Mouse (Mus musculus): Measurements from ENCODE around the gene Ocel1. TPM values are rescaled to one million over a fixed set of nuclear protein-coding genes. Genes with fewer than 3 reads are reported as not detected.

Gene Ocel1
- total RNA-seq (2023), result 10 to 100 TPM; 19.8 to 20.1 TPM

GRCm38 (mm10) chr8:71371236-71371848 lies at the start of gene Ocel1:
Ocel1 (plus strand) TSS chr8:71371298.

DNA sequence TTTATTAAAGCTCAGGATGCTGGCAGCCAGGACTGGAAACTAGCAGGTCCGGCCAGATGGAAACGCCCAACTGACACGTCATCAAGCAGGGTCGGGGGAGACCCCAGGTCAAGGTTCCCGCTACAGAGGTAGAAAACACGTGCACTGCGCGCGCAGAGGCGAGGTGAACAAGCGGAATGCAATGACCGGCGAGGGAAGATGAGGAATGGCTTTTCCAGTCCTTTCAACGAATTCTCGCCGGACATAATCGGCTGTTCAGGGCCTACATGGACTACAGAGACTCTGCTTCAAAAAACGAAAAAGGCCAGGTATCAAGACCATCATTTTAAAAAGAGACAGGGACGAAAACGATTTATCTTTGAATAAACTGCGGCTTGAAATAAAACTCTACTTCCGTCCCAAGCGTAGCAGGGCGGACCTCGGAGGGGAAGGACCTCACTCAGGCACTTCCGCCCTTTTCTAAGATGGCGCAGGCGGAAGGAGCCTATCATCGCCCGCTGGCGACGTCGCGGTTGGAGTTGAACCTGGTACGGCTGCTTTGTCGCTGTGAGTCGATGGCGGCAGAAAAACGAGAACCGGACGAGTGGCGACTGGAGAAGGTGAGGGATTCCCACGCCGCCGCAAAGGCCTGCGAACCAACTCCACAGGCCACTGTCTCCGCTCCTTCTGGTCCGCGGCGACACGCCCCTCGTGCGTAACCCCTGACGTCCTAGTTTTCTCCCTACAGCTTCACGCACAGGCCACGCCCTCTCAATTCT lies 4.1 kb upstream of the Ocel1 start, which contains the start of gene Use1:
Gene Use1 (plus strand): TSS at position 78 of the 758 bp plus-strand sequence.

DNA sequence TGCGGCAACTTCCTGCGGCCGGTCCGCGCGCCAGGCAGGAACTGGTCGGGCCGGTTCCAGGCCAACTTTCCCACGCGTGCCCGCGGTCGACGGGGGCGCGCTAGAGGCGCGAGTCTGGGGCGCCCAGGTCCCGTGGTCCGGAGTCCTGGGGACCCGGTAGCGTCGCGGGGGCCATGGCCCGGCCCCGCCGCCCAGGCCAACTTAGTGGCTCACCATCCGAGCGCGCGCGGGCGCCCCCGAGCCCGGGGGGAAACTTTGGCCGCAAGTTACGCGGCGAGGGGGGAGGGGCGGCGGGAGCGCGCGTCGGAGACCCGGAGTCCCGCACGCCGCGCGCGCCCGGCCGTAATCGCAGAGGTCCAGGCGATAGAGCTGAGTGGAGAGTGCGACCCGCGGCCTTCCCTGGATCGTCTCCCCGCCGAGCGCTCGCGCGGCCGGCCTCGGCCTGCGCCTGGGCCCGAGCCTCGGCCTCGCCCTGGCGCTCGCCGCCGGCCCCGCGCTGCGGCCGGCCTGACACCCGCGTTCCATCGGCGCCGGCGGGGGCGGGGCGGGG lies 10.4 kb downstream of the Ocel1 start, which contains the start of gene Nr2f6:
Gene Nr2f6 (minus strand): TSS at position 540 of the 550 bp plus-strand sequence.

DNA sequence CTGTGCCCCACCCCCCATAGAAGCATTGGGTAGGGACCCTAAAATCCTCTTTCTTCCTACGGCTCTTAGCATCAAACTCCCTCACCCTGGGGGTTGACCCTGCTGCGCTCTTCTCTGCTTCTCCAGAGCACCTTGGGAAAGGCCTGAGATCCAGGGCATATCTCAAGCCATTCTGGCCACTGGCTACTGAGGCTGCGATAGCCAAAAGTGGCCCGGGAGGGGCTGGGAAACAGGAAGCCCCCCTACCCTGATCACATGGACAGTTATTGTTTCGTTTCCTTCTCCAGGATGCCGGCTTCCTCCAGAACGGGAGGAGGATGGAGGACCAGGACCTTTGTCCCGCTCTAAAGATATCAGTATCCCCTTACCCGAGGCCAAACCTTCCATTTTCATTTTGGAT lies 24.5 kb downstream of the Ocel1 start, which contains the start of gene Ushbp1:
Gene Ushbp1 (minus strand): TSS at position 174 of the 400 bp plus-strand sequence.

DNA sequence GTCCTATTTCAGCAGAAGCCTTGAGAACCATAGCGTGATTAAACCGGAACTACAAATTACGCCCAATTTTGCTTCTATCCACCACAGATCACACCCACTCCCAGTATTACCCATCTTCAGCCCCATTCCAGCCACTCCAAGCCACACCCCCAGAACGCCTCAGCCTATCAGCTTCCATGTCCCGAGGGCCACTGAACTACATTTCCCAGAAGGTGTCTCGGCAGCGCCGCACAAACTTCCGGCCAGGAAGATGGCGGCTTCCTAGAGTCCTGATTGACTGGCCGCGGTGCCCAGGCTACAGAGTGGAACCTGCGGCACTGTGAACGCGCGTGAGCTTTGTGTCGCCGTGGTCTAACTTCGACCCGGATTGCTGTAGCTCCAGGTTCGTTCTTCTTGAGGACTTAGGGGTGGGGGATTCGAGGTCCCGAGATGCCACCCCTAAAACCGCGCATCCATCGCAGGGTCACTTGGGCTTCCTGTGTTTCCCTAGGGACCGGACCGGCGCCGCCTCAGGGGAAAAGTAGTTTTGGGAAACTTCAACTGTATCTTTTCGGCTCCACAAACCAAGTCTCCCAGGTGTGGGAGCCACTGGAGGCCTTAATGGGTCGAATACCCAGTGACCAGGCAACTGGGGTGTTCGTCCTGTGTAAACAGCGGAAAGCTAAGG lies 25.7 kb downstream of the Ocel1 start, which contains the start of gene Babam1:
Gene Babam1 (plus strand): TSS at position 223 of the 667 bp plus-strand sequence.

GRCm38 (mm10) chr8:71405401-71406098 lies 34.5 kb downstream of the Ocel1 start, which contains the start of gene Ankle1:
Ankle1 (plus strand) TSS chr8:71406010.

Other genes starting within 250 kb of the Ocel1 start
- 100 to 1,000 TPM; 124 to 131 TPM for gene Myo9b, start 98.6 kb upstream of the Ocel1 start, total RNA-seq (2023)
- gene Haus8, start 98.4 kb upstream of the Ocel1 start, total RNA-seq (2023), result 10 to 100 TPM; 47.8 to 58.5 TPM
- 100 to 1,000 TPM; 149 to 154 TPM for gene Use1, start 4.5 kb upstream of the Ocel1 start, total RNA-seq (2023)
- gene Nr2f6, start 10.7 kb downstream of the Ocel1 start, total RNA-seq (2023), result 1 to 10 TPM; 7.2 to 8.2 TPM
- gene Ushbp1, start 24.5 kb downstream of the Ocel1 start, total RNA-seq (2023), result under 1 TPM in 1 of 2 experiments, not detected in 1; 0.39 TPM
- gene Babam1, start 25.6 kb downstream of the Ocel1 start, total RNA-seq (2023), result 10 to 100 TPM; 60.0 to 62.4 TPM
- gene Ankle1, start 34.7 kb downstream of the Ocel1 start, total RNA-seq (2023), result 10 to 100 TPM; 18.6 to 22.4 TPM
- gene Abhd8, start 92.4 kb downstream of the Ocel1 start, total RNA-seq (2023), result 1 to 10 TPM; 4.8 to 5.6 TPM
- 10 to 100 TPM; 33.7 to 34.1 TPM for gene Mrpl34, start 93.7 kb downstream of the Ocel1 start, total RNA-seq (2023)
- 10 to 100 TPM; 72.6 to 81.2 TPM for gene Dda1, start 97.9 kb downstream of the Ocel1 start, total RNA-seq (2023)
- gene Ano8, start 114.7 kb downstream of the Ocel1 start, total RNA-seq (2023), result 1 to 10 TPM; 3.4 to 4.5 TPM
- 10 to 100 TPM; 11.0 to 13.3 TPM for gene Gtpbp3, start 116.8 kb downstream of the Ocel1 start, total RNA-seq (2023)
- gene Plvap, start 140.5 kb downstream of the Ocel1 start, total RNA-seq (2023), result under 1 TPM; 0.40 to 0.44 TPM
- gene Ccdc194, start 154.4 kb downstream of the Ocel1 start, total RNA-seq (2023), result under 1 TPM; 0.31 to 0.38 TPM
- 10 to 100 TPM; 20.1 to 22.3 TPM for gene Bst2, start 166.2 kb downstream of the Ocel1 start, total RNA-seq (2023)
- 10 to 100 TPM; 27.2 to 31.8 TPM for gene Mvb12a, start 171.6 kb downstream of the Ocel1 start, total RNA-seq (2023)
- gene Tmem221, start 187.6 kb downstream of the Ocel1 start, total RNA-seq (2023), result under 1 TPM in 1 of 2 experiments, not detected in 1; 0.42 TPM
- gene Nxnl1, start 195.3 kb downstream of the Ocel1 start, total RNA-seq (2023), result not detected
- gene Slc27a1, start 197.6 kb downstream of the Ocel1 start, total RNA-seq (2023), result 1 to 10 TPM in 1 of 2 experiments, under 1 TPM in 1; 0.88 to 1.3 TPM
- 10 to 100 TPM; 83.8 to 84.4 TPM for gene Pgls, start 220.9 kb downstream of the Ocel1 start, total RNA-seq (2023)
- 1 to 10 TPM; 5.6 to 7.0 TPM for gene Fam129c, start 226.3 kb downstream of the Ocel1 start, total RNA-seq (2023)
- gene Colgalt1, start 239.7 kb downstream of the Ocel1 start, total RNA-seq (2023), result 10 to 100 TPM; 46.9 to 48.6 TPM